Mouse (Mus musculus) hindbrain, postnatal 0 days (tissue): ENCODE measurements at regions not wholly inside any gene's neighbourhood (a gene's known extent, or its start where the extent isn't known, plus 50 kb on each side); places are given as distances from the start of the nearest gene placed in this dataset.

Source experiments
- ATAC-seq: fragments of 200-750 bp; cut with Nextera tagmentation; 2 replicates; pipeline ENCODE4 v1.8.0; 2017; ENCODE audit warnings: mild to moderate bottlenecking, moderate TSS enrichment, moderate library complexity
- DNase-seq: peaks from one replicate; pipeline ENCODE4 v3.0.0-alpha.2; 2015; ENCODE audit warnings: low spot score
- H3K27ac ChIP-seq: fragments of 300-500 bp; sonication (generic); 2 replicates; pipeline ENCODE4 v1.5.1; 2014; ENCODE audit warnings: mild to moderate bottlenecking
- H3K27me3 ChIP-seq: fragments of 300-500 bp; sonication (generic); 2 replicates; pipeline ENCODE4 v1.6.1; 2014; ENCODE audit warnings: low read length, mixed read lengths; ENCODE audit not compliant: insufficient read depth
- H3K36me3 ChIP-seq: fragments of 300-500 bp; sonication (generic); 2 replicates; pipeline ENCODE4 v1.6.1; 2014; ENCODE audit warnings: low read length, mixed read lengths; ENCODE audit not compliant: insufficient read depth
- H3K4me1 ChIP-seq: fragments of 300-500 bp; sonication (generic); 2 replicates; pipeline ENCODE4 v1.6.1; 2014; ENCODE audit warnings: antibody characterized with exemption, low read length, mixed read lengths; ENCODE audit not compliant: insufficient read depth
- H3K4me2 ChIP-seq: fragments of 300-500 bp; sonication (generic); 2 replicates; pipeline ENCODE4 v1.6.1; 2014; ENCODE audit warnings: low read depth, mild to moderate bottlenecking, low read length, moderate library complexity, mixed read lengths
- H3K4me3 ChIP-seq: fragments of 300-500 bp; sonication (generic); 2 replicates; pipeline ENCODE4 v1.5.1; 2014; ENCODE audit warnings: low read length
- H3K9ac ChIP-seq: fragments of 300-500 bp; sonication (generic); replicated peaks from 2 replicates; pipeline ENCODE4 v1.6.1; 2014; ENCODE audit warnings: mild to moderate bottlenecking, low read length, moderate library complexity, mixed read lengths
- H3K9me3 ChIP-seq: fragments of 300-500 bp; sonication (generic); 2 replicates; pipeline ENCODE4 v1.6.1; 2016; ENCODE audit warnings: low read length, mixed read lengths
- CTCF ChIP-seq: IDR thresholded peaks from 2 replicates; pipeline ENCODE4 v1.5.1; 2016; ENCODE audit warnings: antibody characterized with exemption, control low read depth, low read depth
- WGBS: fragments of 180-500 bp; shearing (Covaris S2); extraction: QIAGEN DNeasy Blood & Tissue Kit; methylation state at CpG from one replicate; pipeline ENCODE4 v1.1.7; 2014; 5-methylcytosine and 5-hydroxymethylcytosine counted together

- H3K9ac ChIP-seq: no peak overlapping the region
- no peaks in the 10 kb centered on the region for H3K4me1 ChIP-seq
- H3K9me3 ChIP-seq: no peaks in the 10 kb centered on the region
- no peak overlapping the region for H3K27ac ChIP-seq
- ATAC-seq (no peak), DNase-seq (no peak)
- no peak overlapping the region for H3K4me2 ChIP-seq
- WGBS: 68% methylated on average over 1 of the region's 1 CpGs
- TF ChIP-seq CTCF: no peak
- no peaks in the 10 kb centered on the region for H3K27me3 ChIP-seq
- no peak overlapping the region for H3K4me3 ChIP-seq
- no peaks in the 10 kb centered on the region for H3K36me3 ChIP-seq
Observed at GRCm38 (mm10) chr6:94783471-94783870, 83.5 kb upstream of the Lrig1 start.

- TF ChIP-seq CTCF: no peak
- H3K4me2 ChIP-seq: no peak overlapping the region
Observed at GRCm38 (mm10) chr6:94780621-94781020, 80.7 kb upstream of the Lrig1 start.

GRCm38 (mm10) chr6:94779854-94780253 lies 79.9 kb upstream of the Lrig1 start:
- Histone ChIP-seq H3K9ac (no peak overlapping the region), H3K27ac (no peak overlapping the region), H3K36me3 (no peaks in the 10 kb centered on the region), H3K4me1 (no peaks in the 10 kb centered on the region), H3K27me3 (no peaks in the 10 kb centered on the region), H3K4me2 (no peak overlapping the region), H3K9me3 (no peaks in the 10 kb centered on the region), H3K4me3 (no peak overlapping the region)
- DNase-seq (no peak), ATAC-seq (no peak)
- TF ChIP-seq CTCF: no peak
- 71% methylated on average over 7 of the region's 7 CpGs for WGBS

More at GRCm38 (mm10) chr6:94780621-94781020, 80.7 kb upstream of the Lrig1 start:
- H3K9ac ChIP-seq: no peak overlapping the region
- no peak overlapping the region for H3K4me3 ChIP-seq
- H3K9me3 ChIP-seq: no peaks in the 10 kb centered on the region
- no peak for DNase-seq
- no peaks in the 10 kb centered on the region for H3K36me3 ChIP-seq
- H3K27me3 ChIP-seq: no peaks in the 10 kb centered on the region
- H3K4me1 ChIP-seq: no peaks in the 10 kb centered on the region
- no peak overlapping the region for H3K27ac ChIP-seq
- 90% methylated on average over 4 of the region's 4 CpGs for WGBS
- no peak for ATAC-seq

GRCm38 (mm10) chr6:94779213-94779612 lies 79.3 kb upstream of the Lrig1 start:
- 84% methylated on average over 7 of the region's 7 CpGs for WGBS
- TF ChIP-seq CTCF: no peak

GRCm38 (mm10) chr6:94778797-94779196 lies 78.8 kb upstream of the Lrig1 start:
- Histone ChIP-seq H3K27ac (no peak overlapping the region), H3K4me3 (no peak overlapping the region), H3K27me3 (no peaks in the 10 kb centered on the region), H3K9me3 (no peaks in the 10 kb centered on the region), H3K9ac (no peak overlapping the region), H3K4me2 (no peak overlapping the region), H3K4me1 (peaks cover 4% of the 10 kb centered on the region; the same call in 1 of the 2 replicates), H3K36me3 (no peaks in the 10 kb centered on the region)
- DNase-seq (no peak), ATAC-seq (no peak)
- 70% methylated on average over 1 of the region's 1 CpGs for WGBS
- no peak for TF ChIP-seq CTCF

More at GRCm38 (mm10) chr6:94779213-94779612, 79.3 kb upstream of the Lrig1 start:
- no peak overlapping the region for H3K4me2 ChIP-seq
- no peaks in the 10 kb centered on the region for H3K27me3 ChIP-seq
- ATAC-seq (no peak), DNase-seq (no peak)
- no peak overlapping the region for H3K4me3 ChIP-seq
- no peaks in the 10 kb centered on the region for H3K9me3 ChIP-seq
- H3K27ac ChIP-seq: no peak overlapping the region
- no peaks in the 10 kb centered on the region for H3K36me3 ChIP-seq
- H3K4me1 ChIP-seq: 0 out of 2 replicates have a peak, but pooled peaks cover under 1% of the 10 kb centered on the region
- H3K9ac ChIP-seq: no peak overlapping the region

GRCm38 (mm10) chr6:94776585-94776984 lies 76.6 kb upstream of the Lrig1 start:
- Histone ChIP-seq H3K4me3 (no peak overlapping the region), H3K4me1 (peaks cover 4% of the 10 kb centered on the region; the same call in 1 of the 2 replicates), H3K36me3 (no peaks in the 10 kb centered on the region), H3K9me3 (no peaks in the 10 kb centered on the region), H3K27ac (no peak overlapping the region), H3K4me2 (no peak overlapping the region), H3K9ac (no peak overlapping the region), H3K27me3 (no peaks in the 10 kb centered on the region)
- ATAC-seq (no peak), DNase-seq (peak; percentile 19)
- no peak for TF ChIP-seq CTCF
- 36% methylated on average over 4 of the region's 4 CpGs for WGBS

- peak; percentile 26 for TF ChIP-seq CTCF
- H3K9ac ChIP-seq: no peak overlapping the region
- ATAC-seq (no peak), DNase-seq (no peak)
- no peaks in the 10 kb centered on the region for H3K36me3 ChIP-seq
- 99% methylated on average over 3 of the region's 3 CpGs for WGBS
- H3K27ac ChIP-seq: no peak overlapping the region
- H3K4me2 ChIP-seq: no peak overlapping the region
- H3K27me3 ChIP-seq: no peaks in the 10 kb centered on the region
- H3K4me1 ChIP-seq: peaks cover 4% of the 10 kb centered on the region; the same call in 1 of the 2 replicates
- H3K4me3 ChIP-seq: no peak overlapping the region
- H3K9me3 ChIP-seq: no peaks in the 10 kb centered on the region
Observed at GRCm38 (mm10) chr6:94774871-94775270, 74.9 kb upstream of the Lrig1 start.
